In genomic region chr9:102194063-102194462, GRCm38 (mm10) we compare ENCODE assay signal across 14 mouse cellular contexts.
A peak's percentile ranks its signal among the peaks of the same experiment; 100 is the strongest.
DNase-seq lines count a peak whose midpoint lies in the region; ATAC-seq lines count a peak whose summit lies in the region.
"Had no signal": no experiment of that assay in that cellular context is flagged by ENCODE, and none has a peak within 500 bp of the region (broad histone marks: within the 10 kb centered on the region; RNA-seq: fewer than 3 reads in every experiment).

No protein-coding gene starts in this region.

- H3K4me1 ChIP-seq in hindbrain, embryonic 16.5 days (ENCODE audit: control insufficient read depth, insufficient read depth, low read depth, low read length), result peaks cover 25% of the 10 kb centered on the region
- H3K4me1 ChIP-seq: megakaryocyte, embryonic 14.5 days had no signal

- H3K27ac ChIP-seq in hindbrain, embryonic 16.5 days (ENCODE audit: low read depth, low read length), result 0 out of 2 replicates have a peak overlapping the region, but pooled peaks have one; percentile 5
- H3K27ac ChIP-seq: liver, embryonic 14.5 days had no signal

- WGBS in hindbrain, embryonic 16.5 days, result 63% methylated on average over 4 of the region's 4 CpGs

- peaks cover 2% of the 10 kb centered on the region; the same call in 1 of the 2 replicates for H3K27me3 ChIP-seq in hindbrain, embryonic 16.5 days (replicated peaks; ENCODE audit: control insufficient read depth, insufficient read depth, low read length)
- H3K27me3 ChIP-seq: megakaryocyte, embryonic 14.5 days had no signal

- ATAC-seq in hindbrain, embryonic 16.5 days, result 0 out of 2 replicates have a peak, but pooled peaks have one; percentile 13
- no peak for ATAC-seq in megakaryocyte-erythroid progenitor cell, adult 5-6 weeks (replicated peaks; ENCODE audit: low FRiP score, low TSS enrichment, poor library complexity, severe bottlenecking)

- no peak overlapping the region for H3K9ac ChIP-seq in hindbrain, embryonic 16.5 days (ENCODE audit: low read depth, low read length)
- H3K9ac ChIP-seq: liver, embryonic 14.5 days had no signal

- intact Hi-C loops in left cerebral cortex, postnatal 4 days (cut with DNase I), result no loop called here
- intact Hi-C loops in left cerebral cortex, postnatal 36 days (cut with DNase I), result no loop called here

- no peak overlapping the region for H3K4me2 ChIP-seq in hindbrain, embryonic 16.5 days (ENCODE audit: low read length)

- peak; percentile 49 to 64 for DNase-seq in cerebellum, postnatal 14 days
- DNase-seq in cerebellum, adult 8-10 months, result no peak
- peak; percentile 59 for DNase-seq in left cerebral cortex, postnatal 4 days
- DNase-seq in left cerebral cortex, postnatal 36 days (ENCODE audit: low spot score in 2 of 2), result no peak
- peak; percentile 40 for DNase-seq in adrenal gland, postnatal 25 days
- no peak for DNase-seq in spleen, adult 18-20 months
- DNase-seq: cerebellum, adult 9-10 months; gastrocnemius, postnatal 25 days; kidney, adult 18-20 months had no signal

- no peaks in the 10 kb centered on the region for H3K36me3 ChIP-seq in hindbrain, embryonic 16.5 days (ENCODE audit: control insufficient read depth, insufficient read depth, low read length)
- H3K36me3 ChIP-seq: G1E had no signal

- no peak overlapping the region for H3K4me3 ChIP-seq in hindbrain, embryonic 16.5 days (ENCODE audit: low read length)
- H3K4me3 ChIP-seq: megakaryocyte, embryonic 14.5 days had no signal

- no peaks in the 10 kb centered on the region for H3K9me3 ChIP-seq in hindbrain, embryonic 16.5 days (ENCODE audit: control insufficient read depth, low read length)

Comparison
In these comparisons a context has a peak if more than half of its experiments do, and no peak if none do; other contexts are left out.
1. DNase-seq: peak in cerebellum, postnatal 14 days (2 of 2), left cerebral cortex, postnatal 4 days (single experiment) and adrenal gland, postnatal 25 days (single experiment); none in cerebellum, adult 8-10 months (single experiment), left cerebral cortex, postnatal 36 days (0 of 2) and spleen, adult 18-20 months (0 of 2).